9 mouse cellular contexts compared by ENCODE assay signal in the genomic region with DNA sequence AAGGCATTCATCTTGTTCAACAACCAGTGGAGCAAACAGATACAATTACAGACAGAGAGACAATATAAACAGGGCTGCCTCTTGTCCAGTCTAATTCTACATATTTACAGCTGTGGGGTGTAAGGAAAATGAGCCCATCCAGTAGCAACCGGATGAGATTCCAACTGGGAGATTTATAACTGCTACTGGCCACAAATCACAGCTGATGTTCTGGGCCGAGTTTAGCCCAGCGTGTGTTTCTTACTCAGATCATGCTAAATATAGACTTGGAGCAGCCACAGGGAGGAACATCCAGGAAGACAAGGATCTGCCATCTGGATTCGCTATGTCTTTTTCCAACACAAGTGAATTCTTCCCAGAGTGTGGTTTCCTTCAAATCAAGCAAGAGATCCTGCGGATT. TPM values are rescaled to one million over a fixed set of nuclear protein-coding genes. Genes with fewer than 3 reads are reported as not detected.
A peak's percentile ranks its signal among the peaks of the same experiment; 100 is the strongest.
DNase-seq lines count a peak whose midpoint lies in the region; ATAC-seq and TF ChIP-seq lines count a peak whose summit lies in the region.
"Had no signal": no experiment of that assay in that cellular context is flagged by ENCODE, and none has a peak within 500 bp of the region (broad histone marks: within the 10 kb centered on the region; RNA-seq: fewer than 3 reads in every experiment).

No protein-coding gene starts in this region.

- DNase-seq in gastrocnemius, adult 2 months = peak; percentile 61
- DNase-seq in gastrocnemius, postnatal 10 days = no peak
- peak; percentile 53 to 62 for DNase-seq in adrenal gland, postnatal 36 days
- DNase-seq in kidney, adult 11 months = peak; percentile 57
- peak; percentile 16 for DNase-seq in lung, postnatal 14 days
- no peak for DNase-seq in cerebellum, adult 11 months
- DNase-seq in urinary bladder, postnatal 25 days (ENCODE audit: low spot score) = no peak

- intact Hi-C loops in gastrocnemius, adult 2 months (cut with DNase I) = loop anchor here (10.0 kb wide), 1 partner anchor 67 kb away; no protein-coding TSS in a partner anchor

- H3K4me3 ChIP-seq in gastrocnemius, adult 2 months = no peak overlapping the region

- ATAC-seq in megakaryocyte, adult 5-6 weeks (ENCODE audit: poor library complexity, severe bottlenecking) = no peak

- no peak for TF ChIP-seq CTCF in gastrocnemius, adult 2 months (IDR thresholded peaks at IDR 0.05)

- H3K27ac ChIP-seq in gastrocnemius, adult 2 months = peak overlapping the region; percentile 73
- H3K27ac ChIP-seq: macrophage had no signal

RNA-seq across cellular contexts. Expression of a gene that starts 27.4 kb away (rescaled TPM):
- total RNA-seq in gastrocnemius, adult 2 months (2021) = under 1 TPM in 1 of 2 experiments, not detected in 1; 0.23 TPM
- total RNA-seq in gastrocnemius, postnatal 10 days (2021) = under 1 TPM; 0.61 to 0.70 TPM
- under 1 TPM in 1 of 2 experiments, not detected in 1; 0.30 TPM for total RNA-seq in adrenal gland, postnatal 36 days (2021)
- 1.2 TPM in 1 of 2 replicates, not detected in the other for total RNA-seq in megakaryocyte, adult 5-6 weeks (2015)
- 0.29 and 0.33 TPM in 2 replicates for total RNA-seq in megakaryocyte, adult 5-6 weeks (2017)

Comparison
In these comparisons a context has a peak if more than half of its experiments do, and no peak if none do; other contexts are left out.
1. DNase-seq: peak in gastrocnemius, adult 2 months (single experiment), adrenal gland, postnatal 36 days (2 of 2), kidney, adult 11 months (single experiment) and lung, postnatal 14 days (single experiment); none in gastrocnemius, postnatal 10 days (single experiment), cerebellum, adult 11 months (single experiment) and urinary bladder, postnatal 25 days (single experiment).